ENCODE assay signal across 9 mouse cellular contexts in the genomic region with DNA sequence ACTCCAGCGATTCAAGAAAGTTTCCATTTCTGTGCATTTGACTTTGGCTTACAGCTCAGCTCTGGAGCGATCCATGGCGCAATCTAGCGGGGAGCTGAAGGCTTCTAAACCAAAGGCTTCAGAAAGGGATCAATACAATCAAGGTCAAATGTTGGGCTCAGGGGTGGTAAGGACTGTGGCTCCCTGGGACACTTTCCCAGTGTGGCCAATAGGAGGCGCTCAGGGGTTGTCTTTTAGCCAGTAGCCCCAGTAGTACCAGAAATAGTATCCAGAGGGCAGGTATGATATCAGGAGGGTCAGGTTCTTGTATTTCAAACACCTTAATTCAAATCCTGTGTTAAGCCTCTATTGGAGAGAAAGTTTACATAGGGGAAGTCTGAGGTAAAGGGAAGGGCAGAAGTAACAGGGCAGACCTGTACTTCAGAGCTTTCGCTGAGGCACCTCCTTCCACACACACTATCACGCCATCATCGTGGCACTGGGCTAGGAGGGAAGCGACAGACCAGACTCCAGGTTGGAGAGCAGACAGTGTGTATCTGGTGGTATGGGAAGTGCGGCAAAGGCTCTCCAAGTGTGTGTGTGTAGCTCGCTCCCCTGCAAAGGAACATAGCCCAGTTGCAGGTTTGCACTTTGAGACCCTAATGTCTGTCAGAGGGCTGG. TPM values are rescaled to one million over a fixed set of nuclear protein-coding genes. Genes with fewer than 3 reads are reported as not detected.
DNase-seq lines count a peak whose midpoint lies in the region; ATAC-seq and TF ChIP-seq lines count a peak whose summit lies in the region.
"Had no signal": no experiment of that assay in that cellular context is flagged by ENCODE, and none has a peak within 500 bp of the region (broad histone marks: within the 10 kb centered on the region; RNA-seq: fewer than 3 reads in every experiment).

No protein-coding gene starts in this region.

- no peak overlapping the region for H3K27ac ChIP-seq in forebrain, embryonic 11.5 days (ENCODE audit: low read depth, low read length)
- no peak overlapping the region for H3K27ac ChIP-seq in forebrain, embryonic 12.5 days
- H3K27ac ChIP-seq in heart, embryonic 16.5 days (ENCODE audit: low read length), result 0 out of 2 replicates have a peak overlapping the region, but pooled peaks have one; percentile 26
- H3K27ac ChIP-seq in liver, embryonic 14.5 days, result no peak overlapping the region
- no peak overlapping the region for H3K27ac ChIP-seq in forebrain, embryonic 10.5 days
- H3K27ac ChIP-seq: limb, embryonic 13.5 days had no signal

- no peak overlapping the region for H3K9ac ChIP-seq in forebrain, embryonic 11.5 days (ENCODE audit: low read length)
- H3K9ac ChIP-seq in forebrain, embryonic 12.5 days, result no peak overlapping the region
- H3K9ac ChIP-seq in heart, embryonic 16.5 days (ENCODE audit: low read length), result no peak overlapping the region
- H3K9ac ChIP-seq in liver, embryonic 14.5 days (replicated peaks), result no peak overlapping the region
- H3K9ac ChIP-seq: limb, embryonic 13.5 days had no signal

- no peaks in the 10 kb centered on the region for H3K27me3 ChIP-seq in forebrain, embryonic 11.5 days (ENCODE audit: control insufficient read depth, insufficient read depth, low read length)
- H3K27me3 ChIP-seq in forebrain, embryonic 12.5 days, result no peaks in the 10 kb centered on the region
- no peaks in the 10 kb centered on the region for H3K27me3 ChIP-seq in heart, embryonic 16.5 days (ENCODE audit: control insufficient read depth, insufficient read depth, low read length)
- no peaks in the 10 kb centered on the region for H3K27me3 ChIP-seq in liver, embryonic 14.5 days (ENCODE audit: control insufficient read depth, insufficient read depth, low read length)
- H3K27me3 ChIP-seq in forebrain, embryonic 10.5 days (ENCODE audit: poor library complexity, severe bottlenecking), result 0 out of 2 replicates have a peak, but pooled peaks cover 9% of the 10 kb centered on the region
- H3K27me3 ChIP-seq: limb, embryonic 13.5 days had no signal

- peak; percentile 71 for DNase-seq in forebrain, embryonic 11.5 days (ENCODE audit: low spot score)
- DNase-seq in urinary bladder, postnatal 14 days (ENCODE audit: low spot score), result peak; percentile 49
- no peak for DNase-seq in urinary bladder, postnatal 4 days (ENCODE audit: low spot score in 2 of 2)
- peak in 1 of 3 experiments; percentile 20 for DNase-seq in liver, embryonic 14.5 days (ENCODE audit: low read depth in 3 of 3, low spot score in 3 of 3)
- peak; percentile 41 to 77 for DNase-seq in spleen, postnatal 4 days (ENCODE audit: low spot score in 2 of 2)
- DNase-seq in forebrain, embryonic 10.5 days (ENCODE audit: extremely low spot score, low spot score), result no peak

- H3K36me3 ChIP-seq in forebrain, embryonic 11.5 days (ENCODE audit: control insufficient read depth, insufficient read depth, low read length), result no peaks in the 10 kb centered on the region
- H3K36me3 ChIP-seq in forebrain, embryonic 12.5 days (replicated peaks), result no peaks in the 10 kb centered on the region
- no peaks in the 10 kb centered on the region for H3K36me3 ChIP-seq in heart, embryonic 16.5 days (ENCODE audit: control insufficient read depth, insufficient read depth)
- no peaks in the 10 kb centered on the region for H3K36me3 ChIP-seq in liver, embryonic 14.5 days (replicated peaks; ENCODE audit: control insufficient read depth, insufficient read depth, low read depth)
- H3K36me3 ChIP-seq in forebrain, embryonic 10.5 days (replicated peaks), result no peaks in the 10 kb centered on the region
- H3K36me3 ChIP-seq: limb, embryonic 13.5 days had no signal

- H3K4me2 ChIP-seq in forebrain, embryonic 11.5 days (ENCODE audit: low read depth, low read length, severe bottlenecking), result no peak overlapping the region
- H3K4me2 ChIP-seq in forebrain, embryonic 12.5 days, result no peak overlapping the region
- no peak overlapping the region for H3K4me2 ChIP-seq in heart, embryonic 16.5 days (ENCODE audit: low read depth, low read length)
- no peak overlapping the region for H3K4me2 ChIP-seq in liver, embryonic 14.5 days (ENCODE audit: low read depth)
- H3K4me2 ChIP-seq: limb, embryonic 13.5 days had no signal

- H3K9me3 ChIP-seq in forebrain, embryonic 11.5 days (ENCODE audit: control insufficient read depth, low read length), result no peaks in the 10 kb centered on the region
- H3K9me3 ChIP-seq in forebrain, embryonic 12.5 days, result no peaks in the 10 kb centered on the region
- no peaks in the 10 kb centered on the region for H3K9me3 ChIP-seq in heart, embryonic 16.5 days (replicated peaks; ENCODE audit: control insufficient read depth, low read length)
- H3K9me3 ChIP-seq in liver, embryonic 14.5 days (ENCODE audit: control insufficient read depth, low read length), result no peaks in the 10 kb centered on the region
- H3K9me3 ChIP-seq in forebrain, embryonic 10.5 days, result no peaks in the 10 kb centered on the region
- H3K9me3 ChIP-seq: limb, embryonic 13.5 days had no signal

- no peaks in the 10 kb centered on the region for H3K4me1 ChIP-seq in forebrain, embryonic 11.5 days (replicated peaks; ENCODE audit: control insufficient read depth, insufficient read depth, low read length)
- no peaks in the 10 kb centered on the region for H3K4me1 ChIP-seq in forebrain, embryonic 12.5 days
- peaks cover 11% of the 10 kb centered on the region for H3K4me1 ChIP-seq in heart, embryonic 16.5 days (ENCODE audit: control insufficient read depth, insufficient read depth, low read length)
- 0 out of 4 replicates have a peak, but pooled peaks cover 0 to 2% of the 10 kb centered on the region in 2 experiments for H3K4me1 ChIP-seq in liver, embryonic 14.5 days (replicated peaks; ENCODE audit: control insufficient read depth in 2 of 2, insufficient read depth in 2 of 2, low read length in 1 of 2)
- 0 out of 2 replicates have a peak, but pooled peaks cover 3% of the 10 kb centered on the region for H3K4me1 ChIP-seq in forebrain, embryonic 10.5 days
- H3K4me1 ChIP-seq: limb, embryonic 13.5 days had no signal

- TF ChIP-seq CTCF in liver, embryonic 14.5 days (IDR thresholded peaks at IDR 0.05; ENCODE audit: low read depth), result peak; percentile 68

- no peak for TF ChIP-seq EP300 in liver, embryonic 14.5 days (IDR thresholded peaks at IDR 0.05; ENCODE audit: low read depth)

- ATAC-seq in forebrain, embryonic 11.5 days (replicated peaks; ENCODE audit: low FRiP score), result no peak
- no peak for ATAC-seq in forebrain, embryonic 12.5 days (ENCODE audit: low FRiP score)
- ATAC-seq in heart, embryonic 16.5 days (replicated peaks; ENCODE audit: extremely low read depth, insufficient read depth, low FRiP score), result peak; percentile 78; the same call in 1 of the 2 replicates
- ATAC-seq in liver, embryonic 14.5 days (ENCODE audit: insufficient read depth), result 0 out of 2 replicates have a peak, but pooled peaks have one; percentile 41

- H3K4me3 ChIP-seq in forebrain, embryonic 11.5 days (ENCODE audit: low read depth, low read length), result no peak overlapping the region
- H3K4me3 ChIP-seq in forebrain, embryonic 12.5 days (replicated peaks), result no peak overlapping the region
- H3K4me3 ChIP-seq in heart, embryonic 16.5 days (ENCODE audit: low read length), result no peak overlapping the region
- H3K4me3 ChIP-seq in liver, embryonic 14.5 days (ENCODE audit: insufficient read depth in 1 of 2, low read depth in 2 of 2, low read length in 2 of 2), result no peak overlapping the region
- H3K4me3 ChIP-seq in forebrain, embryonic 10.5 days, result no peak overlapping the region
- H3K4me3 ChIP-seq: limb, embryonic 13.5 days had no signal

- WGBS in forebrain, embryonic 11.5 days, result 66% methylated on average over 11 of the region's 11 CpGs
- 68% methylated on average over 11 of the region's 11 CpGs for WGBS in forebrain, embryonic 12.5 days
- 53% methylated on average over 11 of the region's 11 CpGs for WGBS in heart, embryonic 16.5 days
- 47% methylated on average over 11 of the region's 11 CpGs for WGBS in liver, embryonic 14.5 days (ENCODE audit: insufficient replicate concordance)
- 69% methylated on average over 11 of the region's 11 CpGs for WGBS in forebrain, embryonic 10.5 days

RNA-seq across cellular contexts. Expression of gene Btbd16, which starts 0.6 kb away (rescaled TPM):
- polyA plus RNA-seq in forebrain, embryonic 11.5 days (2014; fragmentation: Nextera tagmentation; extraction: Ambion mirVana), result not detected in 2 replicates
- polyA plus RNA-seq in forebrain, embryonic 12.5 days (2016; fragmentation: Nextera tagmentation; extraction: Ambion mirVana), result not detected in 2 replicates
- polyA plus RNA-seq in heart, embryonic 16.5 days (2015; fragmentation: Nextera tagmentation; extraction: Ambion mirVana), result 0.08 and 0.17 TPM in 2 replicates
- polyA plus RNA-seq in liver, embryonic 14.5 days (2012; rRNA removed), result 0.02 TPM in 1 of 2 replicates, not detected in the other
- 0.05 TPM in 1 of 2 replicates, not detected in the other for polyA plus RNA-seq in liver, embryonic 14.5 days (2014; fragmentation: Nextera tagmentation; extraction: Ambion mirVana)
- not detected in 2 replicates for polyA plus RNA-seq in forebrain, embryonic 10.5 days (2016; fragmentation: Nextera tagmentation; extraction: Ambion mirVana)

Comparison
In these comparisons a context has a peak if more than half of its experiments do, and no peak if none do; other contexts are left out.
1. DNase-seq: peak in forebrain, embryonic 11.5 days (single experiment), urinary bladder, postnatal 14 days (single experiment) and spleen, postnatal 4 days (2 of 2); none in urinary bladder, postnatal 4 days (0 of 2) and forebrain, embryonic 10.5 days (single experiment).
2. ATAC-seq: peak in heart, embryonic 16.5 days (single experiment) and liver, embryonic 14.5 days (single experiment); none in forebrain, embryonic 11.5 days (single experiment) and forebrain, embryonic 12.5 days (single experiment).